Mouse (Mus musculus) macrophage (primary cell): ENCODE measurements around the gene Vmn1r58. TPM values are rescaled to one million over a fixed set of nuclear protein-coding genes. Genes with fewer than 3 reads are reported as not detected.
"Not testable (repeated sequence)": the region's sequence is repeated elsewhere in the genome, so short reads cannot be mapped to it uniquely, and the experiment has no call there.

Experiments
- H3K27ac ChIP-seq: fragments of 350-480 bp; formaldehyde crosslinking; 2 replicates; pipeline ENCODE4 v1.9.0; 2021
- H3K36me3 ChIP-seq: fragments of 350-480 bp; formaldehyde crosslinking; 2 replicates; pipeline ENCODE4 v1.9.0; 2021; ENCODE audit errors: inconsistent target
- H3K4me3 ChIP-seq: fragments of 350-480 bp; formaldehyde crosslinking; 2 replicates; pipeline ENCODE4 v1.9.0; 2021; ENCODE audit errors: inconsistent target
- H3K79me2 ChIP-seq: fragments of 350-480 bp; formaldehyde crosslinking; 2 replicates; pipeline ENCODE4 v1.9.0; 2021; ENCODE audit errors: inconsistent target
- WGBS: methylation state at CpG from one replicate; pipeline ENCODE4 v1.1.7; 2026; ENCODE audit warnings: inconsistent platforms; ENCODE audit not compliant: missing documents; 5-methylcytosine and 5-hydroxymethylcytosine counted together
- polyA plus RNA-seq: library from polyadenylated mRNA; stranded (reverse); fragments of 250-400 nt; gene quantifications from 3 replicates; pipeline ENCODE4 v1.2.4, GENCODE M21; 2018; ENCODE audit warnings: inconsistent platforms
- total RNA-seq, 78 experiments: library from RNA; depleted of rRNA; stranded (reverse); fragments of 250-400 nt; gene quantifications; 1 replicate in 9 of 78; 2 replicates in 24 of 78; 3 replicates in 43 of 78; 4 replicates in 2 of 78; pipeline ENCODE4 v1.2.4; 2018; ENCODE audit warnings: inconsistent platforms in 56 of 78

The Vmn1r58 gene
- total RNA-seq (2018; cell fraction: chromatin; rRNA removed): not detected
- not detected for total RNA-seq (2018; cell fraction: cytosol; rRNA removed)
- total RNA-seq (2018; cell fraction: nucleus; rRNA removed): not detected
- not detected in 3 replicates for polyA plus RNA-seq

- not testable (repeated sequence) for H3K4me3 ChIP-seq, H3K36me3 ChIP-seq, H3K79me2 ChIP-seq, H3K27ac ChIP-seq
Measured at GRCm38 (mm10) chr7:5413296-5413695, at the start of gene Vmn1r58. TSS of gene Vmn1r58 (minus strand) at chr7:5413396.

- H3K27ac ChIP-seq: no peak within 1 kb of the TSS
- no peak within 1 kb of the TSS for H3K4me3 ChIP-seq
- H3K79me2 ChIP-seq: no peaks in the 10 kb centered on the region
- H3K36me3 ChIP-seq: no peaks in the 10 kb centered on the region
Measured at GRCm38 (mm10) chr7:5456674-5457073, 43.5 kb upstream of the Vmn1r58 start, which contains the start of gene Vmn1r59. TSS of gene Vmn1r59 (minus strand) at chr7:5456774.

DNA sequence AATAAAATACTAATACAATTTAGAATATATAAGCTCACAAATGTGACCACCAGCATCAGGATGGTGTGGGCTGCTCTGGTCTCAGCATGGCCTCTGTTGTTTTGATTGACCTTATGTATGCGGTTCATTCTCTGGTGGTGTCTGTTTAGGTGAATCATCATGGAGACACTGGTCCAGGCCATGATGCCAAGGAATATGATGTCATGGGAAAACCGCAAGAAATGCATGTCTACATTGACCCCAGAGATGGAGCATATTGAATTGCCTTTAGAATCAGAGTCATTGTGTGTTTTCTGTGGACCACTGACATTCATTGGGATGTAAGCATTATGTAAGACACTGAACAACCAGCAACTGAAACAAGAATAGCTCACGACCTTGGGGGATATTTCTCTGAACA lies 40.8 kb upstream of the Vmn1r58 start:
- WGBS: 72% methylated on average over 3 of the region's 3 CpGs
- H3K27ac ChIP-seq, H3K79me2 ChIP-seq, H3K4me3 ChIP-seq, H3K36me3 ChIP-seq: not testable (repeated sequence)

DNA sequence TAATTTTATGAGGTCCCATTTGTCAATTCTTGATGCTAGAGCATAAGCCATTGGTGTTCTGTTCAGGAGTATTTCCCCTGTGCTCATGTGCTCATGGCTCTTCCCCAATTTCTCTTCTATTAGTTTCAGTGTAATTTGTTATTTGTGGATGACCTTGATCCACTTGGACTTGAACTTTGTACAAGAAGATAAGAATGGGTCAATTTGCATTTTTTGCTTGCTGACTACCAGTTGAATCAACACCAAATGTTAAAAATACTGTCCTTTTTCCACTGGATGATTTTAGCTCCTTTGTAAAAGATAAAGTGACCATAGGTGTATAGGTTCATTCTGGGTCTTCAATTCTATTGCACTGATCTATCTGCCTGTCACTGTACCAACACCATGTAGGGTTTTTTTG lies 35.4 kb upstream of the Vmn1r58 start:
- Histone ChIP-seq H3K36me3 (no peaks in the 10 kb centered on the region), H3K79me2 (no peaks in the 10 kb centered on the region), H3K27ac (no peak overlapping the region), H3K4me3 (no peak overlapping the region)

- no peak overlapping the region for H3K27ac ChIP-seq
- no peaks in the 10 kb centered on the region for H3K36me3 ChIP-seq
- no peaks in the 10 kb centered on the region for H3K79me2 ChIP-seq
- no peak overlapping the region for H3K4me3 ChIP-seq
- WGBS: 24% methylated on average over 2 of the region's 2 CpGs
Measured at GRCm38 (mm10) chr7:5406201-5406600, 7.0 kb downstream of the Vmn1r58 start.

- no peak overlapping the region for H3K4me3 ChIP-seq
- no peaks in the 10 kb centered on the region for H3K79me2 ChIP-seq
- H3K27ac ChIP-seq: no peak overlapping the region
- 82% methylated on average over 2 of the region's 2 CpGs for WGBS
- no peaks in the 10 kb centered on the region for H3K36me3 ChIP-seq
Measured at GRCm38 (mm10) chr7:5366724-5367123, 46.5 kb downstream of the Vmn1r58 start.

GRCm38 (mm10) chr7:5363599-5363998 lies 49.6 kb downstream of the Vmn1r58 start:
- Histone ChIP-seq H3K36me3 (no peaks in the 10 kb centered on the region), H3K4me3 (no peak overlapping the region), H3K27ac (no peak overlapping the region), H3K79me2 (no peaks in the 10 kb centered on the region)
- 88% methylated on average over 5 of the region's 5 CpGs for WGBS

Other genes starting within 250 kb of the Vmn1r58 start
- gene Vmn1r56, start 216.6 kb downstream of the Vmn1r58 start, polyA plus RNA-seq: not detected in 3 replicates
- not detected in 3 replicates for gene Vmn1r57, start 194.9 kb downstream of the Vmn1r58 start, polyA plus RNA-seq
- gene Gm5065, start 62.9 kb downstream of the Vmn1r58 start, polyA plus RNA-seq: not detected in 3 replicates
- gene Nlrp2, start 62.4 kb downstream of the Vmn1r58 start, polyA plus RNA-seq: not detected in 3 replicates
- not detected in 3 replicates for gene Vmn1r59, start 43.4 kb upstream of the Vmn1r58 start, polyA plus RNA-seq
- not detected in 3 replicates for gene Vmn2r28, start 80.6 kb upstream of the Vmn1r58 start, polyA plus RNA-seq
- not detected in 3 replicates for gene Vmn1r60, start 133.9 kb upstream of the Vmn1r58 start, polyA plus RNA-seq
- not detected in 3 replicates for gene Vmn1r61, start 199.9 kb upstream of the Vmn1r58 start, polyA plus RNA-seq